Mouse (Mus musculus): ENCODE data around the gene Palb2.

- TF ChIP-seq CTCF (IDR thresholded peaks at IDR 0.05; ENCODE audit: extremely low read depth, insufficient read depth, low read length), result peak; percentile 61
- no peak for TF ChIP-seq POLR2A (IDR thresholded peaks at IDR 0.05; ENCODE audit: extremely low read depth, insufficient read depth, low read length)
These were observed 31.0 kb downstream of the Palb2 start, which contains the start of gene Ndufab1 for GRCm38 (mm10) chr7:122101747-122102244.
